Mouse (Mus musculus): Measurements from ENCODE around the gene Itpripl2.

The Itpripl2 gene

GRCm38 (mm10) chr7:118491431-118492147 is at the start of gene Itpripl2:
Itpripl2 (minus strand) TSS chr7:118491975.
- peak; percentile 19 for DNase-seq (ENCODE audit: low read depth)

- no peak for DNase-seq (ENCODE audit: low read depth)
Observed at GRCm38 (mm10) chr7:118535076-118535475, 43.3 kb upstream of the Itpripl2 start.

DNA sequence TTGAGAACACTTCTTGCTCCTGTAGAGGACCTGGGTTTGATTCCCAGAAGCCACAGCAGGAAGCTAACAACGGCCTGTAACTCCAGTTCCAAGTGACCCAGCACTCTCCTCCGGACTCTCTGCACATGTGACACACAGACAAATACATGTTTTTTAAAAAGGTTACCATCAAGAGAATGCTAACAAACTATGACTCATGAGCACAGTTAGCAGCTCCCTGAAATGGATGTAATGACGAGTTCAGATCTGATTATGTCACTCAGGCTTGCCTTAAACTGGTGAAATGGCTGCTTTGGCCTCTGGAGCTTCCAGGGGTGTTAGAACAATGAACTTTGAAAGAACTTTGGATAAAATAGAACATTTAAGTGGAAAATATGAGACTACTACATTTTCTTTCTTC is 42.6 kb upstream of the Itpripl2 start:
- peak; percentile 24 for DNase-seq (ENCODE audit: low read depth)

DNA sequence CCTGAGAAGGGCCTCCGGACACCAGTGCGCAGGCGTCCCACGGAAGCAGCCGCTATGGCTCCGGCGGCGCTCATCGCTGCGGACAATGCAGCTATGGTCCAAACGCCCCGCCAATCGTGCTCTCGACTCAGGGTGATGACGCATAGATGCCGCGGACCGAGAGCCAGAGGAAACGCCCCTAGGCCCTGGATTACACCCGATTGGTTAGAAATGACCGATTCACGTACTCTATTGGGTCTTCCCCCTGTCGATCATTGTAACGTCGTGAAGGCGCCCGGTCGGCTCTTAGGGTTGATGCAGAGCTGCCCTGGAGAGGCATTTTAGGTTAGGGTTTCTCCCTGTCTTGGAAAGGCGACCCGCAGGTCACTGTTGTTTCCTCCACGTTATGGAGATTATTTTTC is 41.4 kb upstream of the Itpripl2 start, which contains the start of gene Coq7:
Coq7 (minus strand) TSS at position 179 of the 401 bp plus-strand sequence.
- peak; percentile 100 for DNase-seq (ENCODE audit: low read depth)

DNA sequence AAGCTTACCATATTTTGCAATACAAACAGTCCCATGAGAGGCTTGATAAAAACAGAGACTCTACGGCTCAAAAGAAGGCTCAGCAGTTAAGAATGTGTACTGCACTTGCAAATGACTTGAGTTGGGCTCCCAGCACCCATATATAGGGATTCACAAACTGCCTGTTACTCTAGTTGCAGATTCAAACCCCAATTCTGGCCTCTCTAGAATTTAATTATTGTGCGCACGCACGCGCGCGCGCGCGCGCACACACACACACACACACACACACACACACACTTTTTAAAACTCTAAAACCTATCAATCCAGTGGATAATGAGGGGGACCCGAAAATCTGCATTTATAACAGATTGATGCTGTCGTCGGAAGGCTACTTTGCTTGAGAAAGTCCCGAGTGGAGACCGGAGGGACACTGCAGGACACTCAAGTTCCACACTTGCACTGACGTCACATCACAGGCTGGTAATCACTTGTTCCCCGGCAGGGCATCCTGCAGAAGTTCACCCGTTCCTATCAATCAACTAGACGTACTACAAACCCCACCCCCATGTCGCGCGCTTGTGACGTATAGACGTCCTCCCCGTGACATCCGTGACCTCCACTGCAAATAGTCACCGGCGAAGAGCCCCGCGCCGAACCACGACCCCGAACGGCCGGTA is 40.9 kb upstream of the Itpripl2 start:
- peak; percentile 99 for DNase-seq (ENCODE audit: low read depth)

DNA sequence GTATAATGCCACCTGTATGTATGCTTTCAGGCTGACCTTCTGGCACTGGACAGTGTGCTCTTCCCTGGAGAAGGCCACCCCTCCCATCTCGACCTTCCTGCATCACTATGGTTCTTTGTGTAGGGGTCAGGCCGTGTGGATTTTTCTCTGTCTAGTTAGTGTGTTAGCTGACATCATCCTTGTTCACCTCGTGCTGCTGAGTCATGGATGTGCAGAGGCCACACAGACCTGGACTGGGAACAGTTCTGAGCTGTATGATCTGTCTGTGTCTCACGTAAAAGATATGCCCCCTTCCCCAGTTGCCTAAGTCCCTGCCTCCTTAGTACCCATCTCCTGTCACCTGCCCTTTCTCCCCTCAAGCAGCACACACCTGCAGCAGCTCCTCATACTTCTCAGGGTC is 35.2 kb upstream of the Itpripl2 start:
- DNase-seq (ENCODE audit: low read depth) = no peak

DNA sequence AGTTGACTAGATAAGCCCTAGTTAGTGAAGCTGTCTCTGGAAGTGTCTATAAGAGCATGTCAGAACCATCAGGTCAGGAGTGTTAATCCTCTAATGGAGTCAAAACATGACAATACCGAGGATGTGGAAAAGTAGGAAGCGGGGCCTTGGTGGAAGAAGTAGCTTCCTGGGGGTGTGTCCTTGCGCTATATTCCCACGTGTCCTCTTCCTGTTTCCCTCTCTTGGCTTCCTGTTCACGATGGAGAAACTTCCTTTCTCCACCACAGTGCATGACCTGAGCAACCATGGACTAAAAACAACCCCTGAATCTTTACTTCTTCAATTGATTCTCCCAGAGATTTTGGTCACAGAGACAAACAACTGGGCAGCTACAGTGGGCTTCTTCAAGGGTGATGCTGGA is 30.3 kb upstream of the Itpripl2 start:
- DNase-seq (ENCODE audit: low read depth) = no peak

- DNase-seq (ENCODE audit: low read depth) = no peak
Observed at GRCm38 (mm10) chr7:118519661-118520060, 27.9 kb upstream of the Itpripl2 start.

DNA sequence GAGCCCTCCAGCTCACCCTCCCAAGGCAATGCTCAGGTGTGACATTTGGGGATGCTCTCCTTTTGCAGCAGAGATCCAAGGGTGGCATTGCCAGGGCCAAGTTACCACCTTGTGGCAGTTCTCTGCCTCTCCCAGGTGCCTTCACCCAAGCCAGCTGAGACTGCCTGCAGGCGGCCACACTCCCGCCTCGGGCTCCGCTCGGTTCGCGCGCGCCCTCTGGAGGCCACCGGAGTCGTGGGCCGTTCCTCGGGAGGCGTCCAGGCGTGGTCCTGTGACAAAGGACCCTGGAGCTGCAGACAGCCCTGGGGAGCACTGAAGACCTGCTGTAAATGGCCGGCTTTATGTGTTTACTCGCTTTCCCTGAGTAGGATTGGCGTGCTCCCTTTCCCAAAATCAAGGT is 26.9 kb upstream of the Itpripl2 start:
- DNase-seq (ENCODE audit: low read depth) = peak; percentile 80

DNA sequence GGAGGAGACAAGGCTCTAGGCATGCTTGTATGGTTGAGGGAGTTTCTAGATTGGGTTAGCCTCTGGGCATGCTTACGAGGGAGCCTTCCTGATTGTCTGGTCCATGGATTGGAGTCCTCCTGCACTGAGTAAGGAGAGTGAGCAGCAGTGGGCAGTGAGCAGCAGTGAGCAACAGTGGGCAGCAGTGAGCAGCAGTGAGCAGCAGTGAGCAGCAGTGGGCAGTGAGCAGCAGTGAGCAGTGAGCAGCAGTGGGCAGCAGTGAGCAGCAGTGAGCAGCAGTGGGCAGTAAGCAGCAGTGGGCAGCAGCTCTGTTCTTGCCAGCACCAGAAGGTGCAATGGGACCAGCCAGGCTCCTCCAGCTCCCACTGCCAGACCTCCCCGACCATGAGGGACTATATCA is 26.0 kb upstream of the Itpripl2 start:
- DNase-seq (ENCODE audit: low read depth) = no peak

DNA sequence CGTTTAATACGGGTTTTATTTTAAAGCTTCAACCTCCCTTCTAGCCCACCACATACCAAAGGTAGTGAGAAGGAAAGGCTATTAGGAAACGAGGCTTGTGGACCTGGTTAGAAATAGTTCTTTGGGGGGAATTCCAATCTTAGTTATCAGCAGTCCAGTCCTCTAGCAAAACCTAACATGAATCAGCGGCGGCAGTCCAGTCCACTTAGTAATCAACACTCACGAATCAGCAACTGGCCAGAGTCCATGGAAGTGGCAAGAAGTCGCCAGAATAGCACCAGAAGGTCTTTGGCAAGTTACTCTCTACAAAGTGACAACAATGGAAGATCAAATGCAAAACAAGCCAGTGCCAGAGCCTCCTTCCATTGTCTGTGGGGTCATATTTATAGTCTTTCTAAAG is 16.8 kb upstream of the Itpripl2 start:
- DNase-seq (ENCODE audit: low read depth) = no peak

GRCm38 (mm10) chr7:118503844-118504243 is 12.1 kb upstream of the Itpripl2 start:
- no peak for DNase-seq (ENCODE audit: low read depth)

GRCm38 (mm10) chr7:118502333-118502732 is 10.6 kb upstream of the Itpripl2 start:
- DNase-seq (ENCODE audit: low read depth) = no peak

- no peak for DNase-seq (ENCODE audit: low read depth)
Observed at GRCm38 (mm10) chr7:118499784-118500435, 8.1 kb upstream of the Itpripl2 start.

DNA sequence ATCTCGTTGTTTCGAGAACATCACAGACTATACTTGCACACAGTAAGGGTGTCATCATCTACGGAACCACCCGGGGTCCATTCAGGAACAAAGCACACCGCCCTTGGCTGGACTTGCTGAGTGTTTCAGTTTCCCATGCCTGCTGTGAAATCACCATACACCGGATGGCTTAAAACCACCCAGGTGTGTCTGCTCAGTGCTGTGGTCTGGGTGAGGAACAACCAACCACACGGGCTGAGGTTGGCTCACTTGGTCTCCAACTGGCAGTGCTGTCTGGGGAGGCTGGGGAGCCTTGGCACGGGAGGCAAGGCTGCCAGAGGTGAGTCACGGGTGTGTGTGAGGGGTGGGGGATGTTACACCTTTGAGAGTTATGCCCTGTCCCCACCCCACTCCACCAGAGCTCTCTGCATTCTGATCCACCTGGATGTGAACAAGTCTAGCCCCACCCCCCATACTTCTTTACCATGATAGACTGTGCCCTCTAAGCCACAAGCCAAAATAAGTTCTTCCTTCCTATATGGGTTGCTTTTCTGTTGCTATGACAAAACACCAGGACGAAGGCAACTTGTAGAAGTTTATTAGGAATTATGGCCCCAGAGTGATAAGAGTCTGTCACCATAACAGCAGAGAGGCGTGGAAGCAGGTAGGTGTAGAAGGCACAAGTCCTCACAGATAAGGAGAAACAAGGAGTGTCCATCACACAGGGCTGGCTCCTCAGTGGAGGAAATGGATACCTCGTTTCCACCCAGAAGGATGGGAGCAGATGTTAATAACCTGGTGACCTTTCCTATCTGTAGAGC is 7.4 kb upstream of the Itpripl2 start:
- DNase-seq (ENCODE audit: low read depth) = no peak

DNA sequence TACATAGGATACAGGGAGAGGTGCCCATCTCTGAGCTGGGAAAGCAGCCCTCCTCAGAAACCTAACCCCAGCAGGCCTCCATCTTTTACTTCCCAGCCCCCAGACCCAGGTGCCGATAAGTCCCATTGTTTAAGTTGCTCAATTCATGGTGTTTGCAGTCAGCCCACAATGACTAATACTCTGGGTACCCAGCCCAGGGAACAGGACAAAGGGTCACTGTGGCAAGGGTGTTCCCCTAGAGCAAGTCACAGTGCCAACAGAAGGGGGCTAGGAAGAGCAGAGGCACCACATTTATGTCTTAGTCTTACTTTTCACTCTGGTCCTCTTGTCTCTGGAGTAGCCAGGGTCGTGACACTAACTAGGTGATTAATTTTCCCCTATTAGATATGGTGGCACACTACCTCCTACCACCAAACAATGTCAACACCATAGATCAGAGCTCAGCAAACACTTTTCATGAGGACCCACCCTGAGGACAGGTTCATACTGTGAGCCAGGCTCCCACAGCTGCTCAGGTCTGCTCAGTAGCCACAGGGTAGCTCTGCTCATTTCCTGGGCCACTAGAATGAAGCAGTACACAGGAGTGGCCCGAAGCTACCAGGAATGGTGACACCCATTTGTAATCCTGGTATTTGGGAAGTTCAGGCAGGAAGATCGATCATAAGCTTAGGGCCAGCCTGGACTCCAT is 3.3 kb upstream of the Itpripl2 start:
- no peak for DNase-seq (ENCODE audit: low read depth)

GRCm38 (mm10) chr7:118493892-118494291 is 2.1 kb upstream of the Itpripl2 start:
- no peak for DNase-seq (ENCODE audit: low read depth)

DNA sequence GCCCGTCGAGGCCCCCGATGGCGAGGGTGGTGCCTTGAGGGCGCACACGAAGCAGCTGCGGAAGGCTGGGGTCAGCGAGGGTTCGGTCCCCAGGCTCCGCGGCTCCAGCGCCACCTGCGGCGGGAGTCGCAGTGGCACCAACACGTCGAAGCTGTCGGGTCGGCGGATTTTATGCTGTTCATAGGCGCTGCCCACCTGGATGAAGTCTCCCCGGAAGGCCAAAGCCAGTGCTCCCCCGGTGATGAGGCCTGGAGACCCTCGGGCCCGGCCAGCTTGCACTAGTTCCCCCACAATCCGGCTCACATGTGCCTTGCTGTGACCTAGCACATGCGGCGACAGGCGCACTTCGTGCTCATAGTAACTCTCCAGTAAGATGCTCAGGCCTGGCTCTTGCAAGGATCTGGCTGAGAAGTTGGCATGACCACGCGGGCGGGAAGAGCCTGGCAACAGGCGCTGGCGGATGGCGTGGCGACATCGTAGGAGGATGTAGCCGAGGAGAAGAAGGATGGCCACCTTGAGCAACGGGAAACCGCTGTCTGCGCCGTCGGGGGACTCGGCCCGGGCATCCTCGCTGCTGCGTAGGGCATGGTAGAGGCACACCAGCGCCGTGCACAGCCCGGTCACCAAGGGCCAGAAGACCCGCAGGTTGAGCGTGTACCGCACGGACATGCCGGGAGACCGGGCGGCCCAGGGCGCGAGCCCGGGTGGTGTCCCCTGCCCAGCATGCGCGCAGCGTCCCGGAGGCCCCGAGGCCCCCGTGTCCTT is 927 bp downstream of the Itpripl2 start:
- peak; percentile 9 for DNase-seq (ENCODE audit: low read depth)

DNA sequence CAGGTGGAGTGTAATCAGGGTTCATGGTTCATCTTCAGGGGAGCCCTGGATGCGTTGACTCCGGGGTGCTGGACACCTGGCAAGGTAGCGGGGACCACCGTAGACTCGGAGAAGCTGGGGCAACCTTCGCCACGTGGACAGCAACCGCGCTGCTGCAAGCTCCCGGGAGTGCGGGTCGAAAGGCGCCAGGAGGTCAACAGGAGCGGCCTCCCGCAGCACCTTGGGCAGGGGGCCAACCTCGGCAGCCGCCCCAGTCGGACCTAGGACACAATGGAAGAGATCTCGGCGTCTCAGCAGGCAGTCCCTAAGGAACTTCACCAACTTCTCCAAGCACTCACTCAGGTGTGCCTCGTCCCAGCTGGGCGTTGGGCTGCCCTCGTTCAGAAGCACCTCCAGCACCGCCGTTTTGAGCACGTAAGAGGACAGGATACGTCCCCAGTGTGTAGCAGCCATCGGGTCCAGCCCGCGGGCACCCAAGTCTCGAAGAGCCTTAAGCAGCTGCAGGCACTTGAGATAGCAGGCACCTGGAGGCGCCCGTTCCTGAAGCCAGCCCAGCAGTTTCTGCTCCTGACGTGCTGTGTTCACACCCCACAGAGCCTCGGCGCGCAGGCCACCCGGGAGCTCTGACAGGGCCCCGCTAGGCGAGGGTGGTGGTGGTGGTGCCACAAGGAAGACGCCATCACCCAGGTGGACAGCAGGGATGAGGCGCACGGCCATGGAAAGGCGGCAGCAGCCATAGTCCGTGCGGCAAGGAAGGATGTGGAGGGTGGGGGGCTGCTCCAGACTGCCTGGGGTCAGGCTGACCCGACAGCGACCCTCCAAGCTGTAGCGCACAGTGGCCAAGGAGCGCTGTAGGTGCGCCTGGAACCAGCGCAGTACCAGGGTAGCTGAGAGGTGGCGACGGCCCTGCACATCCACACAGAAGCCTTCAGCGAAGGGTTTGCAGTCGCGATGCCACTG is 1.8 kb downstream of the Itpripl2 start:
- DNase-seq (ENCODE audit: low read depth) = no peak

All from naive thymus-derived CD4-positive, alpha-beta T cell, adult 2 months (primary cell).